Mouse (Mus musculus): ENCODE measurements around the gene Ctbs. TPM values are rescaled to one million over a fixed set of nuclear protein-coding genes. Genes with fewer than 3 reads are reported as not detected.

The Ctbs gene
- polyA plus RNA-seq, 1 experiment from 2014 or later: 4.4 TPM

GRCm38 (mm10) chr3:146412480-146412879 lies 37.1 kb upstream of the Ctbs start:
- 0 out of 2 replicates have a peak, but pooled peaks cover 3% of the 10 kb centered on the region for H3K36me3 ChIP-seq (ENCODE audit: control insufficient read depth, insufficient read depth, low read length)
- no peak for ATAC-seq
- H3K27me3 ChIP-seq (ENCODE audit: control insufficient read depth, insufficient read depth, low read depth, low read length): no peaks in the 10 kb centered on the region
- 96% methylated on average over 7 of the region's 7 CpGs for WGBS
- no peak overlapping the region for H3K27ac ChIP-seq (ENCODE audit: low read length)
- H3K4me2 ChIP-seq (ENCODE audit: low read length): no peak overlapping the region
- no peak overlapping the region for H3K9ac ChIP-seq (ENCODE audit: low read depth, low read length)
- peaks cover 3% of the 10 kb centered on the region for H3K4me1 ChIP-seq (ENCODE audit: control insufficient read depth, insufficient read depth, low read length)
- no peak overlapping the region for H3K4me3 ChIP-seq (ENCODE audit: low read depth, low read length)
- H3K9me3 ChIP-seq (replicated peaks; ENCODE audit: control insufficient read depth, low read length, poor library complexity, severe bottlenecking): no peaks in the 10 kb centered on the region

DNA sequence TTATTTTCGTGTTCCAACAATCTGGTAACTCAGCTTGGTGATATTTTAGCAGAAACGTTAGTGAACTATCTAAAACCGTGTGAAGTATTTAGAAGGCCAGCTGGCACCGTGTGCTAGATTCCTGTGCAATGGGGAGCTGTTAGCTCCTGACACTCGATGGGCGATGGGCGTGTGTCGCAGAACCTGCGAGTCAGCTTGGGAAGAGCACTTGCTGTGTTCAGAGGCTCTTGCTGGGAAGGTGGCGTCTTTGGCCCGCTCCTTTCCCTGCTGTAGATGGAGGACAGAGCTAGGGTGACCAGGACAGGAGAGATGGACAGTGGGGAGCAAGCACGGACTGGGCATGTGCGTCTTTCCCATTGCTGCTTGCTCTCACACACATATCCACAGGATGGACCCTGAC lies 36.6 kb upstream of the Ctbs start:
- no peak overlapping the region for H3K4me3 ChIP-seq (ENCODE audit: low read depth, low read length)

DNA sequence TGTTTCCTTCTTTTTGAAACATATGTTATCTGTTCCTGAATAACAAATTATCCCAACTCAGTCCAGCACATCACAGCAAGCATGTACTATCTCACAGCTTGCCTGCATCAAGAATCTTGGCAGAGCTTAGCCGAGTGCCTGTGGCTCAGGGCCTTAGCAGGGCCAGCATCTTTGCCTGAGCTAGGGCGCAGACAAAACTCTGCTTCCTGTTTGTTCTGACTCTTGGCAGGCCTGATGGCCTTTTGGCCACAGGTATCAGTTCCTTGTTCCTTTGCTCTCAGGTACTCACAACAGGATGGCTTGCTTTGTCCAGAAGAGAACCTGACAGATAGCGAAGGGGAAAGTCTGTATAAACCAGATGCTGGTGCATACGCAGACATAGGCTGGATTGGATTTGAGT lies 35.6 kb upstream of the Ctbs start:
- peaks cover 6% of the 10 kb centered on the region; the same call in 1 of the 2 replicates for H3K36me3 ChIP-seq (ENCODE audit: control insufficient read depth, insufficient read depth, low read length)
- WGBS: 92% methylated on average over 4 of the region's 4 CpGs
- no peaks in the 10 kb centered on the region for H3K9me3 ChIP-seq (replicated peaks; ENCODE audit: control insufficient read depth, low read length, poor library complexity, severe bottlenecking)
- no peak overlapping the region for H3K4me2 ChIP-seq (ENCODE audit: low read length)
- no peaks in the 10 kb centered on the region for H3K4me1 ChIP-seq (ENCODE audit: control insufficient read depth, insufficient read depth, low read length)
- no peak overlapping the region for H3K27ac ChIP-seq (ENCODE audit: low read length)
- H3K27me3 ChIP-seq (ENCODE audit: control insufficient read depth, insufficient read depth, low read depth, low read length): no peaks in the 10 kb centered on the region
- ATAC-seq: no peak
- H3K9ac ChIP-seq (ENCODE audit: low read depth, low read length): no peak overlapping the region
- H3K4me3 ChIP-seq (ENCODE audit: low read depth, low read length): no peak overlapping the region

More for the DNA sequence above, 36.6 kb upstream of the Ctbs start:
- H3K27me3 ChIP-seq (ENCODE audit: control insufficient read depth, insufficient read depth, low read depth, low read length): no peaks in the 10 kb centered on the region
- no peak overlapping the region for H3K4me2 ChIP-seq (ENCODE audit: low read length)
- no peaks in the 10 kb centered on the region for H3K4me1 ChIP-seq (ENCODE audit: control insufficient read depth, insufficient read depth, low read length)
- no peak overlapping the region for H3K9ac ChIP-seq (ENCODE audit: low read depth, low read length)
- no peak for ATAC-seq
- H3K36me3 ChIP-seq (ENCODE audit: control insufficient read depth, insufficient read depth, low read length): 0 out of 2 replicates have a peak, but pooled peaks cover 5% of the 10 kb centered on the region
- WGBS: 96% methylated on average over 13 of the region's 13 CpGs
- H3K9me3 ChIP-seq (replicated peaks; ENCODE audit: control insufficient read depth, low read length, poor library complexity, severe bottlenecking): no peaks in the 10 kb centered on the region
- H3K27ac ChIP-seq (ENCODE audit: low read length): no peak overlapping the region

GRCm38 (mm10) chr3:146414555-146414954 lies 35.0 kb upstream of the Ctbs start:
- WGBS: 94% methylated on average over 12 of the region's 12 CpGs
- no peak for ATAC-seq
- H3K4me3 ChIP-seq (ENCODE audit: low read depth, low read length): no peak overlapping the region

DNA sequence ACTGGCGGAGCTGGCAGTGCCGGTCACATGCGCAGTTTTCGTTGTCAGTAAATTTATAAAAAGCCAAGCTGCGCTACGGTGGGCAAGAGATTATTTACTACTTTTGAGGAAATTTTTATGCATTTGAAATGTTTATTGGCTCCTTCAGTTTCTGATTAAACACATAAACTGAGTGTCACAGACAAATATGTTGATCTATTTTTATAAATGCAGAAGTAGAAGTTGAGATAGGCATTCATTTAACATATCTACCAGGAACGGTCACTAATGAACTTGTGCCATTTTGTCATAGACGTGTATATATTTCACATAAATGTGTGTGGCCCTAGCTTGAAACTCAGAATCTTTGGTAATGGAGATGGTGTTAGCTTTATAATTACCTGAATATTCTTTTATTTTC lies 31.7 kb upstream of the Ctbs start:
- Histone ChIP-seq H3K4me2 (ENCODE audit: low read length) (no peak overlapping the region), H3K4me1 (ENCODE audit: control insufficient read depth, insufficient read depth, low read length) (no peaks in the 10 kb centered on the region), H3K9ac (ENCODE audit: low read depth, low read length) (no peak overlapping the region), H3K27me3 (ENCODE audit: control insufficient read depth, insufficient read depth, low read depth, low read length) (no peaks in the 10 kb centered on the region), H3K27ac (ENCODE audit: low read length) (no peak overlapping the region), H3K4me3 (ENCODE audit: low read depth, low read length) (no peak overlapping the region), H3K9me3 (replicated peaks; ENCODE audit: control insufficient read depth, low read length, poor library complexity, severe bottlenecking) (no peaks in the 10 kb centered on the region), H3K36me3 (ENCODE audit: control insufficient read depth, insufficient read depth, low read length) (peaks cover 12% of the 10 kb centered on the region)
- 96% methylated on average over 8 of the region's 8 CpGs for WGBS
- ATAC-seq: no peak

More at GRCm38 (mm10) chr3:146414555-146414954, 35.0 kb upstream of the Ctbs start:
- Histone ChIP-seq H3K4me2 (ENCODE audit: low read length) (no peak overlapping the region), H3K27ac (ENCODE audit: low read length) (no peak overlapping the region), H3K9me3 (replicated peaks; ENCODE audit: control insufficient read depth, low read length, poor library complexity, severe bottlenecking) (no peaks in the 10 kb centered on the region), H3K4me1 (ENCODE audit: control insufficient read depth, insufficient read depth, low read length) (no peaks in the 10 kb centered on the region), H3K9ac (ENCODE audit: low read depth, low read length) (no peak overlapping the region), H3K27me3 (ENCODE audit: control insufficient read depth, insufficient read depth, low read depth, low read length) (no peaks in the 10 kb centered on the region), H3K36me3 (ENCODE audit: control insufficient read depth, insufficient read depth, low read length) (peaks cover 11% of the 10 kb centered on the region)

- Histone ChIP-seq H3K4me3 (ENCODE audit: low read depth, low read length) (no peak overlapping the region), H3K4me2 (ENCODE audit: low read length) (no peak overlapping the region), H3K27me3 (ENCODE audit: control insufficient read depth, insufficient read depth, low read depth, low read length) (no peaks in the 10 kb centered on the region), H3K9me3 (replicated peaks; ENCODE audit: control insufficient read depth, low read length, poor library complexity, severe bottlenecking) (no peaks in the 10 kb centered on the region), H3K36me3 (ENCODE audit: control insufficient read depth, insufficient read depth, low read length) (peaks cover 15% of the 10 kb centered on the region), H3K27ac (ENCODE audit: low read length) (no peak overlapping the region), H3K9ac (ENCODE audit: low read depth, low read length) (no peak overlapping the region), H3K4me1 (ENCODE audit: control insufficient read depth, insufficient read depth, low read length) (no peaks in the 10 kb centered on the region)
- ATAC-seq: no peak
- 89% methylated on average over 7 of the region's 7 CpGs for WGBS
These were observed 30.7 kb upstream of the Ctbs start for GRCm38 (mm10) chr3:146418901-146419300.

DNA sequence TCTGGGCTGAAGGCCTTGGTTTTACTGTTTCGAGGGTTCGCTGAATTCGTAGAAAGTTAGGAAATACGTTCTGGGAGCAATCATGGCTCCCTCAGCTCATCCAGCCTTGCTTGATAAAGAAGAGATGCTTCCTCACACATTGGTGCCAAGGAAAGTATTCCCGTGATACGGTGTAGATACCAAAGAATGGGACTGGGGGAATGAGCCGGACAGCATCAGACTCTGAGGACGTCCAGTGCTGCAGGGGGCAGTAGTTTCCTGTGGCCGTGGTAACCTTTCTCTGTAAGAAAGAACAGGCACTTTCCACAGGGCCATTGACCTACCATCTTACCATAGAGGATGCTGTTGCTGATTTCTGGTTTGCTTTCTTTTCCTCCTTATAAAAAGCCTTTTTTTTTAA lies 30.1 kb upstream of the Ctbs start:
- ATAC-seq: no peak
- Histone ChIP-seq H3K27me3 (ENCODE audit: control insufficient read depth, insufficient read depth, low read depth, low read length) (no peaks in the 10 kb centered on the region), H3K4me1 (ENCODE audit: control insufficient read depth, insufficient read depth, low read length) (0 out of 2 replicates have a peak, but pooled peaks cover 2% of the 10 kb centered on the region), H3K9ac (ENCODE audit: low read depth, low read length) (no peak overlapping the region), H3K9me3 (replicated peaks; ENCODE audit: control insufficient read depth, low read length, poor library complexity, severe bottlenecking) (no peaks in the 10 kb centered on the region), H3K4me3 (ENCODE audit: low read depth, low read length) (no peak overlapping the region), H3K27ac (ENCODE audit: low read length) (no peak overlapping the region), H3K4me2 (ENCODE audit: low read length) (no peak overlapping the region), H3K36me3 (ENCODE audit: control insufficient read depth, insufficient read depth, low read length) (peaks cover 15% of the 10 kb centered on the region)
- WGBS: 89% methylated on average over 9 of the region's 9 CpGs

DNA sequence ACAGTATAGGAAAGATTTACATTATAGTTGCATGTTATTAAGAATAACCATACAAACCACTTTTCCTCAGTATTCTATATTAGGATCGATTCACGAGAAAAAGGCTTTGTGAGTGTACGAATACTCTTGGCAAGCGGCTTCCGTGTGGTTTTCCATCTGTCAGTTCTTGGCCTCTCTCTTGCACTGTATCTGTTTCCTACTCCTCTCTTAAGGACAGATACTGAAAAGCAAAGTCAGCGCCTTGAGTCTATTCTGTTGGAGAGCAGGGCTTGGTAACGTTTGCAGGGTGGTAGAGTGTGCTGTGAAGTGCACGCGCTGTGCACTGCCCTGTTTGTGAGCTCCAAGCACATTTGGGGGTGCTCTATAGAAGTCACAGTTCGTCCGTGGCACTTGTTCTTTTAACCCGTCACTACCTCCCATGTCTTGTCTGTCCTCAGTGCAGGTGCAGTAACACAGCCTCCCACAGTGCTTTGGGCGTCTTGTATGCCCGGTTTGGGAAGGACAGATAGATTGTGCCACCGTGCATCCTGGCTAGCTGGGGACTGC lies 29.5 kb upstream of the Ctbs start:
- H3K27ac ChIP-seq (ENCODE audit: low read length): no peak overlapping the region
- H3K9ac ChIP-seq (ENCODE audit: low read depth, low read length): no peak overlapping the region
- ATAC-seq: no peak
- 0 out of 2 replicates have a peak, but pooled peaks cover 2% of the 10 kb centered on the region for H3K4me1 ChIP-seq (ENCODE audit: control insufficient read depth, insufficient read depth, low read length)
- no peak overlapping the region for H3K4me2 ChIP-seq (ENCODE audit: low read length)
- H3K36me3 ChIP-seq (ENCODE audit: control insufficient read depth, insufficient read depth, low read length): peaks cover 15% of the 10 kb centered on the region
- H3K9me3 ChIP-seq (replicated peaks; ENCODE audit: control insufficient read depth, low read length, poor library complexity, severe bottlenecking): no peaks in the 10 kb centered on the region
- H3K4me3 ChIP-seq (ENCODE audit: low read depth, low read length): no peak overlapping the region
- 91% methylated on average over 15 of the region's 15 CpGs for WGBS
- no peaks in the 10 kb centered on the region for H3K27me3 ChIP-seq (ENCODE audit: control insufficient read depth, insufficient read depth, low read depth, low read length)

GRCm38 (mm10) chr3:146421787-146422186 lies 27.8 kb upstream of the Ctbs start:
- 66% methylated on average over 8 of the region's 8 CpGs for WGBS
- Histone ChIP-seq H3K27me3 (ENCODE audit: control insufficient read depth, insufficient read depth, low read depth, low read length) (no peaks in the 10 kb centered on the region), H3K27ac (ENCODE audit: low read length) (no peak overlapping the region), H3K4me3 (ENCODE audit: low read depth, low read length) (no peak overlapping the region), H3K9me3 (replicated peaks; ENCODE audit: control insufficient read depth, low read length, poor library complexity, severe bottlenecking) (no peaks in the 10 kb centered on the region), H3K36me3 (ENCODE audit: control insufficient read depth, insufficient read depth, low read length) (peaks cover 19% of the 10 kb centered on the region), H3K4me2 (ENCODE audit: low read length) (no peak overlapping the region), H3K4me1 (ENCODE audit: control insufficient read depth, insufficient read depth, low read length) (peaks cover 2% of the 10 kb centered on the region; the same call in 1 of the 2 replicates), H3K9ac (ENCODE audit: low read depth, low read length) (no peak overlapping the region)
- ATAC-seq: no peak

Data from midbrain, embryonic 16.5 days (tissue).